Mouse (Mus musculus): Measurements from ENCODE around the gene Tnk1. TPM values are rescaled to one million over a fixed set of nuclear protein-coding genes. Genes with fewer than 3 reads are reported as not detected.

Gene Tnk1
- polyA plus RNA-seq, 1 experiment from 2014 or later: 7.6 TPM

DNA sequence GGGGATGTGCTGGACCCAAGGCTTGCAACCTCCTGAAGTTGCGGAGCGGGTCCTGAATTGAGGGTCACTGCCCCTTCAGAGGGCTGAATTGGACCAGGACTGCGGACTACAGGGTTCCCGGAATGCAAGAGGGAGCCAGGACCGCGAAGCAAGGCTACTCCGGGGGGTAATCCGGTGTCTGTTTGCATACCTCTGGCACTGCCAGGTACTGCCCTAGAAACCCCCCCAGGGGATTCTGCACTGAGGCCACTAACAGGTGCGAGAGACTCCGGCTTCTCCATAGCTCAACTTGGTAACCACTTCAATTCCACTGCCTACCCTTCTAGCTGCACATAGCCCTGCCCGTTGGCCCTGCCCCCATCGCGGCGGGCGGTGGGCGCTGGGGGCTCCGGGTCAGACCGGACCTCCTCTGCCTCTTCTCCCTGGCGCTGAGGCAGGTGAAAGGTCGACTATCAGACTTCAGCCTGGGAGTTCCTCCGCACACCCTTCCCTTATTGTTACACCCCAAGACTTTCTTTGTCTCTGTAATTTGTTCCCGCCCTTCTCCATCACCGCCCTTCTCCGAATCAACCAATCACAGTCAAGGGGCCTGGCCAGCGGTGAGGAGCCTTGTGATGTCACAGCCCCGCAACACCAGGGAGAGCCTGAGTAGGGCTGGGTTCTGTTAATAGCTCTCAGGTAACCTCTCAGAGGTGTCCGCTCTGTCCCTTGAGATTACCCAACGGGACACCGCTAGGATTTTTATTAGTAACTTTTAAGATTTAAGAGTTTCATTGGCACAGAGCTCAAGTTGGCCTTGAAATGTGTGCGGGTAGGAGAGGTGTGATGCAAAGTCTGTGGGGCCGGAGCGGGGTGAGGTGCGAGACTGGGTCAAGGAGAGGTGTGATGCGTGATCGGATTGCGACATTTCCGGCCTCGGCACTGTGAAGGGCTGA is 42.2 kb upstream of the Tnk1 start, which contains the start of the genes 2810408A11Rik and Neurl4:
Gene 2810408A11Rik (minus strand): TSS at position 517 of the 935 bp plus-strand sequence.
Gene Neurl4 (plus strand): TSS at position 602 of the 935 bp plus-strand sequence.
- Histone ChIP-seq H3K4me2 (replicated peaks; ENCODE audit: low read depth, low read length) (peak within 1 kb of the TSS; percentile 73), H3K4me3 (ENCODE audit: low read depth, low read length) (peak within 1 kb of the TSS; percentile 82), H3K9me3 (ENCODE audit: low read length) (no peaks in the 10 kb centered on the region), H3K9ac (replicated peaks; ENCODE audit: low read depth) (peak within 1 kb of the TSS; percentile 65), H3K27ac (ENCODE audit: low read length) (peak within 1 kb of the TSS; percentile 93), H3K36me3 (ENCODE audit: insufficient read depth, low read length) (peaks cover 8% of the 10 kb centered on the region; the same call in 1 of the 2 replicates), H3K27me3 (replicated peaks; ENCODE audit: insufficient read depth, low read length) (no peaks in the 10 kb centered on the region), H3K4me1 (ENCODE audit: insufficient read depth, low read depth, low read length) (no peaks in the 10 kb centered on the region)
- under 1% methylated on average over 37 of the region's 38 CpGs for WGBS
- peak; percentile 93 for ATAC-seq
- peak; percentile 99 for DNase-seq (ENCODE audit: low spot score)
- TF ChIP-seq EP300 (IDR thresholded peaks at IDR 0.05): peak; percentile 42; the same call in 1 of the 2 replicates
- no peak for TF ChIP-seq CTCF (IDR thresholded peaks at IDR 0.05)

GRCm38 (mm10) chr11:69899870-69900269 is 41.3 kb upstream of the Tnk1 start:
- H3K9ac ChIP-seq (replicated peaks; ENCODE audit: low read depth): no peak overlapping the region
- no peaks in the 10 kb centered on the region for H3K9me3 ChIP-seq (ENCODE audit: low read length)
- ATAC-seq: no peak
- no peaks in the 10 kb centered on the region for H3K27me3 ChIP-seq (replicated peaks; ENCODE audit: insufficient read depth, low read length)
- peak overlapping the region; percentile 73; the same call in 1 of the 2 replicates for H3K4me2 ChIP-seq (replicated peaks; ENCODE audit: low read depth, low read length)
- 28% methylated on average over 4 of the region's 4 CpGs for WGBS
- H3K36me3 ChIP-seq (ENCODE audit: insufficient read depth, low read length): peaks cover 3% of the 10 kb centered on the region; the same call in 1 of the 2 replicates
- TF ChIP-seq EP300 (IDR thresholded peaks at IDR 0.05): no peak
- no peak for TF ChIP-seq CTCF (IDR thresholded peaks at IDR 0.05)
- H3K4me1 ChIP-seq (ENCODE audit: insufficient read depth, low read depth, low read length): no peaks in the 10 kb centered on the region
- peak; percentile 54 for DNase-seq (ENCODE audit: low spot score)
- peak overlapping the region; percentile 82; the same call in 1 of the 2 replicates for H3K4me3 ChIP-seq (ENCODE audit: low read depth, low read length)
- H3K27ac ChIP-seq (ENCODE audit: low read length): no peak overlapping the region

DNA sequence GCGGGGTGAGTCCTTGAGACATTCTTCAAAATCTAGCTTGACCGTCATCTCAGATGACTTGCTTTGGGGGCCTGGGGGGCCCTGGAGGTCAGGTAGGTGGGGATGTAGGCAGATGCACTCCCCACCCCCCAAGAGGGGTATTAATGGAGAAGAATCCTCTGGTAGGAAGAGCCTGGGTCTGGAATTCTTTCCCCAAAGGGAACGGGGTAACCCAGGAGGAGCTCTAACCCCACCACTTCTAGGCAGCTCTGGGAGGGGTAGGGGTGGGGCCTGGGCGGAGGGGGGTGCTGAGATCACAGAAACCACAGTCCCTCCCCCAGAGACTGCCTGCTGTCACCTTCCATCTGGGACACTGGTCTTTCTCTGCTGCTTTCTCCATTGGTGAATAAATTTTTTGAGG is 36.8 kb upstream of the Tnk1 start, which contains the start of gene Acap1:
Gene Acap1 (minus strand): TSS at position 249 of the 400 bp plus-strand sequence.
- Histone ChIP-seq H3K4me2 (replicated peaks; ENCODE audit: low read depth, low read length) (no peak within 1 kb of the TSS), H3K27me3 (replicated peaks; ENCODE audit: insufficient read depth, low read length) (no peaks in the 10 kb centered on the region), H3K9me3 (ENCODE audit: low read length) (no peaks in the 10 kb centered on the region), H3K9ac (replicated peaks; ENCODE audit: low read depth) (no peak within 1 kb of the TSS), H3K36me3 (ENCODE audit: insufficient read depth, low read length) (no peaks in the 10 kb centered on the region), H3K4me1 (ENCODE audit: insufficient read depth, low read depth, low read length) (peaks cover 9% of the 10 kb centered on the region; the same call in 1 of the 2 replicates), H3K27ac (ENCODE audit: low read length) (no peak within 1 kb of the TSS), H3K4me3 (ENCODE audit: low read depth, low read length) (no peak within 1 kb of the TSS)
- DNase-seq (ENCODE audit: low spot score) (no peak), ATAC-seq (no peak)
- WGBS: 72% methylated on average over 4 of the region's 4 CpGs
- TF ChIP-seq CTCF (IDR thresholded peaks at IDR 0.05) (no peak), EP300 (IDR thresholded peaks at IDR 0.05) (no peak)

GRCm38 (mm10) chr11:69894671-69895070 is 36.1 kb upstream of the Tnk1 start:
- DNase-seq (ENCODE audit: low spot score): peak; percentile 23
- 69% methylated on average over 5 of the region's 5 CpGs for WGBS
- Histone ChIP-seq H3K9ac (replicated peaks; ENCODE audit: low read depth) (no peak overlapping the region), H3K4me2 (replicated peaks; ENCODE audit: low read depth, low read length) (no peak overlapping the region), H3K27ac (ENCODE audit: low read length) (no peak overlapping the region), H3K9me3 (ENCODE audit: low read length) (no peaks in the 10 kb centered on the region), H3K4me3 (ENCODE audit: low read depth, low read length) (no peak overlapping the region), H3K36me3 (ENCODE audit: insufficient read depth, low read length) (no peaks in the 10 kb centered on the region), H3K4me1 (ENCODE audit: insufficient read depth, low read depth, low read length) (peaks cover 9% of the 10 kb centered on the region; the same call in 1 of the 2 replicates), H3K27me3 (replicated peaks; ENCODE audit: insufficient read depth, low read length) (no peaks in the 10 kb centered on the region)
- no peak for ATAC-seq
- TF ChIP-seq CTCF (IDR thresholded peaks at IDR 0.05) (no peak), EP300 (IDR thresholded peaks at IDR 0.05) (no peak)

DNA sequence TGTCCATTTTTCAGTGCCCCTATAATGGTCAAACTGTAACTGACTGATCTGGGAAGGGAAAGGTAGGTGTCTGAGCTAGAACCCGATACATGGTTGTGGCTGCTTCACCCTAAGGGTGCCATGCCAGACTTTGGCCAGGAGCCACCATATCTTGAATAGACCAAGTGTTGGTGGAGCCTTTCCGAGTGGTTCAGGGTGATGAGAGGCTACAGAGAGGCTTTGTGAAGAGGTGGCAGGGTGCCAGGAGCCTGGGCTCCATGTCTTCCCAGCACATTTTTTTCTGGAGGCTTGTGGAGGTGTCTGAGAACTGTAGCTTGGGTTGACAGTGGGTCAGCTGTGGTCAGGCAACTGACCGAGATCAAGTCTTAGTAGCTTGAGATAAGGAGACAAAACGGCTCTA is 33.0 kb upstream of the Tnk1 start:
- no peak for TF ChIP-seq CTCF (IDR thresholded peaks at IDR 0.05)
- TF ChIP-seq EP300 (IDR thresholded peaks at IDR 0.05): no peak
- peak; percentile 65 for DNase-seq (ENCODE audit: low spot score)
- H3K36me3 ChIP-seq (ENCODE audit: insufficient read depth, low read length): no peaks in the 10 kb centered on the region
- H3K4me2 ChIP-seq (replicated peaks; ENCODE audit: low read depth, low read length): no peak overlapping the region
- H3K4me1 ChIP-seq (ENCODE audit: insufficient read depth, low read depth, low read length): peaks cover 9% of the 10 kb centered on the region; the same call in 1 of the 2 replicates
- no peak overlapping the region for H3K9ac ChIP-seq (replicated peaks; ENCODE audit: low read depth)
- 25% methylated on average over 4 of the region's 4 CpGs for WGBS
- no peak overlapping the region for H3K4me3 ChIP-seq (ENCODE audit: low read depth, low read length)
- peak; percentile 71 for ATAC-seq
- no peaks in the 10 kb centered on the region for H3K27me3 ChIP-seq (replicated peaks; ENCODE audit: insufficient read depth, low read length)
- H3K27ac ChIP-seq (ENCODE audit: low read length): no peak overlapping the region
- H3K9me3 ChIP-seq (ENCODE audit: low read length): no peaks in the 10 kb centered on the region

Measured in lung, postnatal 0 days (tissue).